Mouse (Mus musculus) mouse embryonic stem cell (cell line): ENCODE measurements around the gene Capn15.

Source experiments
- in situ Hi-C, 2 experiments: fragments of 300-500 bp; cut with MboI; formaldehyde crosslinking; loops; 1 replicate in 1 of 2; 3 replicates in 1 of 2; pipeline ENCODE4 v1.14.3; 2019 to 2020; ENCODE audit warnings: low sequenced_read_pairs in 2 of 2, low pct_unique_long_range_greater_than_20kb in 1 of 2, mixed read lengths in 1 of 2; ENCODE audit not compliant: unreplicated experiment in 1 of 2

Capn15 gene

DNA sequence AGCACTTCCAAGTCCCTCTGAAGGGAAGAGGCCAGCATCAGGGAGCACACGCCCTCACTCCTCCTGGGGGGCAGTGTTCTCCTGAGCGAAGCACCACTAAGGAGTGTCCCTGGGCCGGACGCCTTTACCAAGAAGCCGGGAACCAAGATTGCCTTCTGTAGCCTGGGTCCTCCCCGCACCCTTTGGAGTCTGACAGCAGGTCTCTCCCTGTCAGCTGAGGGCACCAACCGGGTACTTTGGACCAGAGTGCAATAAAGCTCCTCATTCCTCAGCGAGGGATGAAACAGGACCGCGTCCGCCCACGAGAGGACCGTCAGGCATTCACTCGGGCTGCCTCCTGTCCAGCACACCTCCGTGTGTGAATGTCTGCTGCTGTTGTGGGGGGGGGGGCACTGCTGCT is 19.1 kb upstream of the Capn15 start:
- in situ Hi-C loops: no loop called here

DNA sequence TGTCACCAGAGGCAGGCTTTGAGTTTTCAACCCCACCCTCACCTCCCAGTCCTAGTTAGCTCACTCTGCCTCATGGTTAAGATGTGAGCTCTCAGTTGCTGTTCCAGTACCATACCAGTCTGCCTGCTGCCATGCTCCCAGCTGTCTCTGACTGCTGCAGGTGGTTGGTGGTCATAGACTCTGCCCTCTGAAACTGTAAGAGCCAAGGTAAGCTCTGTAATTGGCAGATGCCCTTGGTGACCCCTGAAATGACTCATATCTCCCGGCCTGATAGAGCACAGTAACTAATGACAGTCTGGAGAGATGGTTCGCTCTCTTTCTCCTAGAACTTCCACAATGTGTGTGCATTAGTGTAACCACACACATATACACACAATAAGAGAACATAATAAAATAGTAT is 18.3 kb upstream of the Capn15 start:
- in situ Hi-C loops: no loop called here

DNA sequence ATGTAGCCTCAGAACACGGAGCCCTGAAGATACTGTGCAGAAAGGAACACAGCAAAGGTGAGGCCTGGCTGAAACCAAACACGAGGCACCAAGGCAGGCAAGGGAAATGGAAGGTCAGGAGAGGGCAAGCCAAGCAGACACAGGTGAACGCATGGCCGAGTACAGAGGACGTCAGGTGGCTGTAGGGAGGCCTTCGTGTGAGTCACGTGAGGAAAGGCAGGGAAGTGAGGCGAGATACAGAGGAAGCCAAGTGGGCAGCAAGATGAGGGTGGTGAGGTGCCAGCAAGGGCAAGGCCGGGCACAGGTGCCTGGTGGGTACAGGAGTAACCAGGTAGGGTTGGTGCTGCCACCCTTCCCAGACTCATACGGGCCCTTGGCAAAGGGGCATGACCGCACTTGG is 12.8 kb upstream of the Capn15 start:
- in situ Hi-C loops: no loop called here

DNA sequence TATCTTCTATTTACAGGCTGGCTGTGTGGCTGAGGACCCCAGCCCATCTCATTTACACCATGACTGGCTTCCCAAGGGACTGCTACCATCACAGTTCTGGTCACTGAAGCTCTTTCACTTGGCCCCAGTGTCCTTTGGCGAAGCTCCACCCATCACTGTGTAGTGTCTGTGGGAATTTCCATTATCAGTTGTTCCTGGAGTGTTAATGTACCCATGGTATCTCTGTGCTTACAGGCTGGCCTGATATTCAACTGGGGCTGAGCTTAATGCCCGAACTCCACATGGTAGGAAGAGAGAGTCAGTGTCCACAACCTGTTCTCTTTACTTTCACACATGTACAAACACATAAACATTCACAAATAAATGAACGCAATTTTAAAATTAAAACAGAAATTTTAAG is 7.9 kb upstream of the Capn15 start:
- in situ Hi-C loops: no loop called here

DNA sequence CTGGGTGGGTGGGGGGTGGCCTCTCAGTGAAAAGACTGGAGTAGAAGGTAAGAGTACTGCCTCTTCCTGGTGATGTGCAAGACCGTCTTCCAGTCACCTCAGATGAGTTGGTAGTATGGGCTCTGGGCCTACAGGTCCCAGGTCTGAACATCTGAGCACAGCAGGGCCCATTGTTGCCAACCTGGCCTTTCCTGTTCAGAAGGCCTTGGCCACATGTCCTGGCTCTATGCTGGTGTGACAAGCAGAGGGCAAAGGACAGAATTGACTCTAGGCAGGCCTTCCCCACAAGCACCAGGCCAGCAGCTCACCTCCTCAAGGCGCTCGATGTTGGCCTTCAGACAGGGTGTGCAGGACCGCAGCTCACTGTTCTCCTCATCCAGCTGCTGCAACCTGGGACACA is 6.7 kb upstream of the Capn15 start:
- in situ Hi-C loops: no loop called here

DNA sequence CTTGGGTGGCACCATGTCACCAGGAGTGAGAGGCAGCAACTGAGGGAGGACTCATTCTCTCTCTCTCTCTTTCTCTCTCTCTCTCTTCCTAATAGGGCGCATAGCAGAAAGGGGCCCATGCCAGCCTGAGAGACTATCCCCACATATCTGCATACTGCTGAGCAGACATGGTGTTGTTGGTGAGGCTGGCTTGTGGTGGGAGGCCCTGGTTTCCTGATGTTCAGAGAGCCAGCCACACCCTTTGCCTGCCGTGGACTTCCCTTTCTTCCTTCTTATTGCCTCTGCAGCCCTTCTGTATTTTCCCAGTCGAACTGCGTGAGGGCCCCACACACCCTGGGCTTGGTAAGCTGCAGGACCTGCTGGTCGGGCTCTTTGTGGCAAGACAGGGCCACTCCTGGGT is 4.7 kb upstream of the Capn15 start:
- in situ Hi-C loops: no loop called here

DNA sequence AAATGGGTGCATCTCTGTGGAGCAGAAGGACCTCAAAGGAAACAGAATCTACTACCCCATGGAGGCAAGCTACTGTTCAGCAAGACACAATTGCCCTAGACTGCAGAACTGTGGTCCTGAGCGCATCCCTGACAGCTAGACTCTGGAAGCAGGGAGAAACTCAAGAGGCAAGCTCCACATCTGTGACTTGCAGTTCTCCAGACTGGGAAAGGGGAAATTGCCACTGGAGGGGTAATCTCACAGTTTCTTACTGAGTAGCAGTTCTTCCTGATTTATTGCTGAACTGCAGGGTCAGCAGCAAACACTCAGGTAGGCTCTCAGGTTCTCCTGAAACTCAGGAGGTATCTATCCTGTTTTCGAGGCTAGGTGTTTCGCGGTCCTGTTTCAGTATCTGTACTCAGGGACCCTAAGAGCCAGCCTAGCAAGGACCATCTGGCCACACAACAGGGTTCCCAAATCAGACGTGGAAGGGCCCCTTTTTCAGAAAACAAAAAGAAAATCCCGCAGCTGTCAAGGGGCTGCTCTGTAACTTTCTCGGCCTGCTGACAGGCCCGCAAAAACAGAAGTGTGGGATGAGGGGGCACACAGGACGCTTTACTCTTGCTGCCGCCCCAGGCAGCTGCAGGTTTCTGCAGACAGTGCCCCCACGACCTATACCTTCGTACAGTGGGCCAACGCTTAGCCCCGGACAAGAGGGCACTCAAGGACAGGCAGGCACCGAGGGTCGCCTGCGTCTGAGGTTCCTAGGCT is 865 bp downstream of the Capn15 start:
- in situ Hi-C loops: no loop called here

DNA sequence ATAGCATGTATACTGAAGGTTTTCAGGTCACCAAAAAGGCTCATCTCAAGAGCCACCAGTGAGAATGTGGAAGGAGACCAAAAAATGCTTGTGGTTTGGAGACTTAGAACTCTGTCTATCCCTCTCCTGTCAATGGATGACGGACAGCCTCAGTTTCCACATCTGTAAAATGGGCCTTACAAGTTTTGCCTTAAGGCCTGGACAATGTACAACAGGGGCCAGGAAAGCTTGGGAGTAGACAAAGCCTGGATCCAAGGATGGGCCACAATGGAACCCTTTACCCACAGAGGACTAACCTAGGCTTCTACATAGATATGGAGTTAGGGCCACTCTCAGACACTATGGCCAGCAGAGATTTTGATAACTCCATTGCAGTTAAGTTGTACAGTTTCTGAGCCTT is 1.5 kb downstream of the Capn15 start:
- in situ Hi-C loops: no loop called here

DNA sequence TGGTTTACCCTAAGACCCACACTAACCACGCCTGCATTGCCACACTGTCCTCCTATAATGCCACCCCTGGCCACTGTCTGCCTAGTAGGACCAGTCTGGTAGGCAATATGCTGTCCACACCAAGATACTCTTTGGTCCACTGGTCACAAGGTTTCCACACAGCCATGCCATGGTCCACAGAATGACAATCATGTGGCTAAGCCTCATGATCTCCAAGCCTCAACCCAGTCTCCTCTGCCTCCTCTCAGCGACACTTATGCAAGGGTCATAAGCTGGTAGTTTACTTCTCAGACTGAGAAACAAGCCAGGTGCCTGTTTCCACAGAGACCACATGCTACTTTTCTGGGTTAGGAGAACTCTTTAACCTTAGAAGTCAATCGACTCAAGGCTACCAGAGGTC is 2.7 kb downstream of the Capn15 start:
- in situ Hi-C loops: no loop called here

DNA sequence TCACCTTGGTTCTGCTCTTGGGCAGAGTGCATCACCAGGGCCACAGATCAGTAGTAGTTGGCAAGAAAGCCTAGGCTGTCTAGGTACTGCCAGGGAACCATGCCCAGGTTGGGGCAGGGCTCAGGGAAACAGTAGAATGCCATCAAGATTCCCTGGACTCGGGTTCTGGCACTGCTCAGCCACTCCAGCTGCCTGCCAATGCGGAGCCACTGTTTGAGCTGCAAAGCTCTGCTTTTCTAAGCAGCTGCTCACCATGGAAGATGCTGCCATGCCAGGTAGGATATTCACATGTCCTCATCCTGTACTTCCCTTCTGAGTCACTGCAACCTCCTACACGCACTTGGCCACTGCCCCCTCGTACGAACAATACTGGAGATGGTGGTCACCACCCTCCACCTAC is 4.7 kb downstream of the Capn15 start:
- in situ Hi-C loops: no loop called here

DNA sequence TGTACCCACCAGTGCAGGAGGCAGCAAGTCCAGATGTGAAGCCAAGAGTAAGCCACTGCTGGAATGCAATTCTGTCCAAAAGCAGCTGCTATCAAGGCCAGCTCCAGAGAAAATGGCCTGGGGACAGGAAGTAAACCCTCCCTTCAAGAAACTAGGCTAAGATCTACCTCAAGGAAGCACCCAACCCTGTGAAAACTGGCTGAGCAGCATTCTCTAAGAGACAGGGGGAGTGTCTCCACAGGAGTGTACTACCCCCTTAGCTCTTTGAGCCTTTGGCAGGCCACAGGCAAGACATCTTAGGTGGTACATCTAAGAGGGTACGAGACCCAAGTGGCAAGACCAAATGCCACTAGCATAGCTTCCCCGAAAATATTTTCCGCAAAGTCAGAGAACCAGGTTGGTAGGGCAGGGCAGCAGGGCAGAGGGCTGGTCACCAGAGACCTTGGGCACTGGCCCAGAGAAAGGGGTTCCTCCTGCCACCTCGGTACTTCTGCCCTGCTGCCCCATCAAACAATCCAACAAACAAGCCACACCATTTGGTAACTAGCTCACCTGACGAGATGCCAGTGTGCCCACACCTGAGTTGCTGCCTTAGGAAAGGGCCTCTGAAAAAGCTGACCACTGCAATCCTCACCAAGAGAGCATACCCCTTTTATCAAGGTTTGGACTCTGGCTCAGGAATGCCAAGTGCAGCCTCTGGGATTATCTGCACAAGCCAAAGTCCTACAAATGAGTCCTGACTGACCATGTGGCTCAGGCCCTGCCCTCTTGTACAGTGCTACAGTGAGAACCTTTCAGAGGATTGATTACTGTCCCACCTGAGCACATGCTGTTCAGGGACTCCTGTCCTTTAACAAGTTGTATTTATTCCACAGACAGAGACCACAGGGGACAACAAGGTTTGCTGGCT is 5.5 kb downstream of the Capn15 start:
- in situ Hi-C loops: no loop called here

DNA sequence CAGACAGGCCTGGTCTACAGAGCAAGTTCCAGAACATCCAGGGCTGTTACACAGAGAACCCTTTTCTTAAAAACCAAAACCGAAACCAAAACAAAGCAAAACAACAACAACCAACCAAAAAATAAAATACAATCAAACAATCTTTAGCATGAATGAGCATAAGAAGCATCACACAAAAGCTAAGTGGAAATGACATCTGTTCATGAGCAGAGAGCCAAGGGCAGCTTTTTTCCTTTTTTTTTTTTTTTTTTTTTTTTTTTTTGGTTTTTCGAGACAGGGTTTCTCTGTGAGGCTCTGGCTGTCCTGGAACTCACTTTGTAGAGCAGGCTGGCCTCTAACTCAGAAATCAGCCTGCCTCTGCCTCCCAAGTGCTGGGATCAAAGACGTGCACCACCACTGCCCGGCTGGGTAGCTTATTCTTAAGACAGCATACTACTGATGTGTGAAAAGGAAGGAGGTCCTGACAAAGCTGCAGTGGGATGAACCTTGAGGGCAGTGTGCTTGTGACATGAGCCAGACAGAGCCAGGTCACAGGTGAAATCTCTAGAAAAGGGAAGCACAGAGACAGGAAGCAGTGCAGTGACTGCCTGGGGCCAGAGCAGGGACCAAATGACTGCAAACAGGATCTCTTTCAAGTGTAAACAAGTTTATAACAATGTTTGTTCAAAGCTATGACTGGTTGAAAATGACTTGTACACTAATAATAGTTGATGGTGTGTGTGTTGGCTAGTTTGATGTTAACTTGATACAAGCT is 14.5 kb downstream of the Capn15 start:
- in situ Hi-C loops: no loop called here

DNA sequence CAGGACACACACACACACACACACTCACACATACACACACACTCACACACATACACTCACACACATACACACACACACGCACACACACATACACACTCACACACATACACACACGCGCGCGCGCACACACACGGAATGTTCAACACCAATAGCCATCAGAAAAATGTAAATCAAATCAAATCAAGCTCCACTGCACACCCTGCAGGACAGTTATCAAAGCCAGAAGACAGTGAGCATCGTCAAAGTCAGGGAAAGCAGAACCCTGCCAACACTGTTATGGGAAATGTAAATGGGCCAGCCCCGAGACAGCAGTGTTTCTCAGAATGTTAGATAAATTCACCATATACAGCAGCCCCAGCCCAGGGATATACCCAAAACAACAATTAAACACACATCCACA is 15.1 kb downstream of the Capn15 start:
- in situ Hi-C loops: no loop called here

DNA sequence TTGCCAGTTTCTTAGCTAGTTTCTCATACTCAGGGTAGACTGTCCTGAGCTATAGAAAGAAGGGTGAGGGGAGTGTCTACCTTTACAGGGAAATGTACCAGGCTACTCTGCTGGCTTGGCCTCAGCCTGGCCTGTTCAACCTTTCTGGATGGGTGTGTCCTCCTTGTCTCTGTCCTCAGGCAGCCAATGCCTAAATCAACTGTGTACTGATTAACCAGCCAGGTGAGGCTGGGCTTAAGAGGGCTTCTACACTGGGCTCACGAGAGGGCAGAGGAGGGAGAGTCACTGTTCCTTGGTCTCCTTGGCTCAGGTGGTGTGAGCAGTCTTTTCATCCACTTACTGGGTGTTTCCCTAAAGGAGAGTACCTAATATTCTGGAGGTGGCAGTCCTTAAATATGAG is 17.4 kb downstream of the Capn15 start:
- in situ Hi-C loops: no loop called here

DNA sequence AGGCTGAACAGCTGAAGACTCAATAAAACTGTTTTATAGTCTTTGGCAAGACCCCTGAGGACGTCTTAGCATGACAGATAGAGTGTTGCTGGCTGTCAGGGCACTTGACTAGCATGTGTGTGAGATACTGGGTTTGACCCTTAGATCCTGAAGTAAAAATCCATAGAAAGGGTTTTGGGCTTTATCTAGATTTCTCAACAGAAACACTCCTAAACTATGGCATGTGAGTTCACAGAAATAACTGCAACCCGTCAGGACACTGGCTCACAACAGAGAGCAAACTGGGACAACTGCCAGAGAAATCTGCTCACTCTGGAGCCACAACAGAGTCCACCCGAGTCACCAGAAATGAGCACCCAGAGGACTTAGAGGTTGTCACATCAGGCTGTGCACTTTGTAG is 17.9 kb downstream of the Capn15 start:
- in situ Hi-C loops: no loop called here

DNA sequence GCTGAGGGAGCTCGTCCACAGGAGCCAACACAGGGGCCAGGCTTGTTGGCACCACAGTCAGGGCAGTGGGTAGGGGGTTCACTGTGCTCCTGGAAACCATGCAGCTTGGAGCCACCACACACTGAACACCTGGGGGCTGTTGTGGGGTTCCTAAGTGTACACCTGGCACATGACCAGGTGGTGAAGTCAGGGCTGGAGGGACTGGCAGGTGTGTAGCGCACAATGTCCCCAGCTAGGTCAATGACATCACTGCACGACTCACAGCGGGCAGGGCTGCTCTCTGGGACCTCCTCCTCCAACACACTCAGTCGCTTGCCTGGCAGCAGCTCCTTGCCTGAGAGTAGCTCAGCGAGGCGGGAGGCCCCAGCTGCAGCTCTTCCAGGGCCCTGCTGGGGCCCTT is 21.3 kb downstream of the Capn15 start:
- in situ Hi-C loops: no loop called here

DNA sequence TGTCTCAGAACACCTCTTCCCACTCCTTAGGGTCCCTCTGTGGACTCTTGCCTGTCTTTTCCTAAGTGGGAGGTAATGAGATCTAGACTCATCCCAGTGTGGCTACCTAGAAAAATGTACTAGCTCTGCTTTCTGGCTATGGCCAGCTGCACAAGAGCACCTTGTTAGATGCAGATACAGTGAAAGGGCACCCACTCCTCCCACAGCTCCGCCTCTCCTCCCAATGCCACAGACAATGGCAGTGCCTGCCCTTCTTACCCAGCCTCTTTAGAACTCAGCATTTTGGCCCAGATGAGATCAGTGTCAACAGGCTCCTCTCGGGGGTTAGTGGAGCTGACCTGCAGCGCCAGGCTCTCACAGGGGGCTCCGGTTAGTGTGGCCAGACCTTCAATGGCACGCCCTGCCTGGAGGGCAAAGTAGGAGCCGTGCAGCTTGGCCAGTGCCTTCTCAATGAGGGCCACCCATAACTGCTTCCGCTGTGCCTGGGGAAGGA is 23.1 kb downstream of the Capn15 start:
- in situ Hi-C loops: no loop called here

DNA sequence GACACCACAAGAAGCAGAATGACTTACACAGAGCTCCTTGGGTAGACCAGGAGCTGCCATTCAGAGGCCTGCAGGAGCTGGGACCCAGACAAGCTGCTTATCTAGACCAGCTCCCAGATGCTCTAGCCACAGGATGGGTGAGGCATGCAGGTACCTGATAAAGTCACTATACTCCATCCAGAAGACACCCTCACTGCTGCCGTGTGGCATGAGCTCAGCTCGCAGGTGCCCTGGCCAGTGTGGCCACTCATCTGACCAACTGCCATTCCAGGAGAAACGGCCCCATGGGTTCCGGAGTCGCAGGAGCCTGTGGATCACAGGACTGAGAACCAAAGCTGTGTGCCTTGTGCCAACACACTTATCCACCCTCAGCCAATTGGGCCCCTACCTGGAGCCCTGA is 24.0 kb downstream of the Capn15 start:
- in situ Hi-C loops: no loop called here
